Mouse (Mus musculus) induced T-regulatory cell, adult 2 months (primary cell): ENCODE results near the gene Ntm.

Experiments
- DNase-seq: peaks from one replicate; pipeline ENCODE4 v3.0.0-alpha.2; 2012; ENCODE audit warnings: low read depth

Gene Ntm

GRCm38 (mm10) chr9:29578226-29578625, 384.7 kb downstream of the Ntm start:
- no peak for DNase-seq

GRCm38 (mm10) chr9:29576051-29576533, 386.8 kb downstream of the Ntm start:
- no peak for DNase-seq

- DNase-seq = no peak
Measured at GRCm38 (mm10) chr9:29574548-29574947, 388.4 kb downstream of the Ntm start.

GRCm38 (mm10) chr9:29568571-29568970, 394.4 kb downstream of the Ntm start:
- no peak for DNase-seq

DNA sequence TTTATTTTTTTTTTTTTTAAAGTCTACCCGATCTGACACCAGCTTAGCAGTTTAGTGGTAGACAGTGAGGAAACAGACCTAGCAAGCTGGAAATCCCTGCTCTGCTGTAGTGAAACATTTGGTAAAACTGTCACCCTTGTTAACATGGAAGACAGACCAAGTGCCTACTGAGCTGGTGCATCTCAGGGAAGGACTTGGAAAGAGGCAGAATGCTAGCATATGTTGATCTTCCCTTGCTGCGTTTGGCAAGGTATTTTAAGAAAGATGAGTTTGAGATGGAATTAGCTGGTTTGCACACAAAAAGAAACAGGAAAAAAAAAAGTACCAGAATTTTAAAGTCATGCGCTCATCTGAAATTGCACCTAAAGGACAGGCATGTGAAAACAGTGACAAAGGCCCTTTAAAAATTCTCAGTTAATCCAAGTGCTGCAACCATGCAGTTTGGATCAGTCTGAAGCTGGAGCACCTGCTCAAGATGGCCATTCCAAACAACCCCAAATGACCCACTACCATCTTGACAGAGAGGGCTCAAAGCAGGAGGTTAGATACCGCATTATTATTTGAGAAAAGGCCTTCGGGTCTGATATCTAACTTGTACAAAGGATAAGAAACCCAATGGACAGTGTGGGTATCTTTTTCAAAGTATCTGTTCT, 400.4 kb downstream of the Ntm start:
- DNase-seq = no peak

DNA sequence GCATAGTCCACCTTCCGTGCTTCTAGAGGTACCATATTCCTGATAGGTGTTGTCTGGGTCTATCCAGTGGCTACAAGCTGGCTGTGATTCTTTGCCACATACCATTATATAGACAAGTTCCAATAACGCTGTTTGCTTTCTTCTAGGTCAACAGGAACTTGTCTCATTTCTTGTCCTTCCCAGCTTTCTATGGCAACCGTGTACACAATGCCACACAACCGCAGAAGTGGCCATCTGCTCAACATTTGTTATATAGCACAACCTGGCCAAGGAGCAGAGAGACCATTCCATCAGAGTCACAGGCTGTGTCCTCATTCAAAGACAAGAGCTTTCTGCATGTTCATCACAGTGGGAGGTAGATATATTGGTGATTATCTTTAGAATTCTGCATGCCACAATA, 404.0 kb downstream of the Ntm start:
- DNase-seq = no peak

DNA sequence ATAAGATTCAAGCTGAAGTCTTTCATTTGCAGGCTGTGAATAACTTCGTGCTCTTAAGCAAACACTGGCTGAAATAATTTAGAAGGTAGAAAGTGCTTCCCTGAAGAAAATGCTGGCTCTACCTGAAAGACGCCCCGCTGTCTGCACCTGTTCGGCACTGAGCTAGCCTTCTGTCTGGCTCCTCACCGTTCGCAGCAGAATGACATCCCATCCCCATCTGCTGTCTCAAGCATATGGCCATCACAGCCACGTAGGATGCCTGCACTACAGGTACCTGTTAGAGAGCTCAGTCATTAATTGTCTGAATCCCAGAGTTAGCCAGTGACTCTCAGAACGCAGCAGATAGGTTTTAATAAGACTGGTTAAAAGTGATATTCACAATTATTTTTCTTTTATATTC, 412.4 kb downstream of the Ntm start:
- no peak for DNase-seq

DNA sequence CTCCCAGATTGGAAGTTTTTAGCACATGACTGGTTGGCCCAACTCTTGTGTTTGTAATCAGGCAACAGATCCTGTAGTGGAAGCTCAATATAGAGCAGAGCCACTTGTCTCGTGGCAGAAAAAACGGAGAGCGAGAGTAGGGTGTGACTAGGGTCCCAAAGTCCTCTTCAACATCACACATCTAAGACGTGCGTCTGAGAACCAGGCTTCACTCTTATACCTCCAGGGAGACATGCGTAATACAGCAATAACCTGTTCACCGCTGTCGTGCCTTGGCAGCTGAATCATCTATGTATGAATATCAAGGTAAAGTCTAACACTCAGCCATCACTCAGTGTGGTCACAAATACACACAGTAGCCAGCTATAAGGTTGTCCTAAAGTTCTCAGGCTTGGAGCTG, 412.8 kb downstream of the Ntm start:
- DNase-seq = no peak

- DNase-seq = no peak
Measured at GRCm38 (mm10) chr9:29536415-29536814, 426.5 kb downstream of the Ntm start.

DNA sequence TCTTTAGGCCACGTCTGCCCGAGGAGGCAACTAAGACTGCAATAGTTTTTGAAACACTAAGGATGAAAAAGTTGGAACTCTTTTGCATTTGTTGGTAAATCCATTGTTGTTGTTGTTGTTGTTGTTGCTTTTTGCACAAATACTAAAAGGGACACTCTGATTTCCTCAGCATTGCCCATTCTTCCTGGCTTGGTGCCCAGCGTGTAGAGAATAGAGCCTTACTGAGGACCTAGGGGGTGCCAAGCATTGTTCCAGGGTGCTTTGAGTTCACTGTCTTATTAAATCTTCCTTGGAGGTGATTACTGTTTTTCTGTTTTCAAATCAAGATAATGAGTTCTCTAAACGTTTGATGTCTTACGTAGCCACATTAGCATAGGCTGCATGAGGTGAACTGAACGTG, 428.2 kb downstream of the Ntm start:
- DNase-seq = no peak

DNA sequence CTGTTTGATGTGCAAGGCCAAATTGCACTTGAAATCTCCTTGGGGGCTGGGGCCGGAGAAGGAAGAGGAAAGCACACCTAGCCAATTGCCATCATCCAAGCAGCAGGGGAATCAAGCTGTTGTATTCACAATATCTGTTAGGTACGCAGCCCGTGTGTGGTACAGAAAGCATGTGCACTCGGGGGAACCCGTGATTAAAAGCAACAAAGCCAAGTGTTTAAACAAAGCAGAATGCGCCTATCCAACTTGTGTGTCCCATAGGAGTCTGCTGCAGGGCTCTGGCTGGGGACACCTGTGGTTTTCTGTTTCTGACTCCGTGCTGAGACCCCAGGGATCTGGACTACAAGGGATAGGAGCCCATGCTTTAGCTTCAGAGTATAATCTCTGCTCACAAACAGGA, 428.6 kb downstream of the Ntm start:
- DNase-seq = no peak

DNA sequence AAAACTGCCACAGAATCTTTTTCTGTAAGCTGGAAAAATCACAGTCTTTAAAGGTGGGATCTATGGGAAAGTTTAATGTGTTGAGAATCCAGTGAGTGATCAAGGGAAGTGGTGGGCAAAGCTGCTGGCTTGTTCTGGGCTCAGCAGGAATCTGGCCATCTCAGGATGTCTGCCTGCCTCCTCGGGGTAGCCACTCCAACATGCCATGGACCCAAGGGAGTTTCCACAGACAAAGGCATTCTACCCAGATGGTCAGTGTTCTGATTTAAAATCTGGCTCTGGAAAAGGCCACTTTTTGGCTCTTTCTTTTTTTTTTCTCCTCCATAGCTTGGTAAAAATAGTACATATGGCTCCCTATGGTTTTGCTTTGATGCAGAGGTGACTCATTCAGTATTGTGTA, 429.4 kb downstream of the Ntm start:
- DNase-seq = no peak

DNA sequence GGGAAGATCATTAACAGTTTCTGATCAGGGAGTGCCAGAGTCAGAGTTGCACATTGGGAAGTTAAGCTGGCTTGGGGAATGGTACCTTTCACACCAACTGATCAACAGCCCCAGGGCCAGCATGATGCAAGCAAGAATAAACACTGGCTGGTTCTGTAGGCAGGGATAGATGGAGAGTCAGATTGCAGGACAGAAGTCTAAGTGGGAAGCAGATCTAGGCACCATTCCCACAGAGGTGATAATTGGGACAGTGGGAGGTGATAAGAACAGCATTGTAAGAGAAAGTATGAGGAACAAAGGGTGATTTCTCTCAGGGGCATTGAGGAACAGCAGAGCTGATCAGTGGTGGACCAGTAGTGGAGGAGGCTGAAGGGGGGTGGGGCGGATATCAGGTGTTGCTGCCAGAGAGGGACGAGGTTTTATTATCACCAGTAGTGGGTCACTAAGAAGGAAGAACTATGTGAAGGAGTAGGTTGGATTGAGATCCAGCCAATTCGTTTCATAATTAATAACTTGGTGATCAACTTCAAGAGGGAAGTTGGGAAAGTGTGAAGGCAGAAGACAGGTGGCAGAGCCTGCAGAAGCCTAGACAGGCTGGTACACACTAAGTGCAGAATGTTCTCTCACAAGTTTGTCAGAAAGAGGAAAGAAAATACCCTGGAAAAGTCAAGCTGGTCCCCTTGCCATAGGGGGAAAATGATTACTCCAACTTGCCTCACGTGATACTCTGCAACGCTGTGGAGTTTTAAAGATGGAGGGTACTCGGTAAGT, 431.6 kb downstream of the Ntm start:
- DNase-seq = no peak

- no peak for DNase-seq
Measured at GRCm38 (mm10) chr9:29524109-29524508, 438.8 kb downstream of the Ntm start.

DNA sequence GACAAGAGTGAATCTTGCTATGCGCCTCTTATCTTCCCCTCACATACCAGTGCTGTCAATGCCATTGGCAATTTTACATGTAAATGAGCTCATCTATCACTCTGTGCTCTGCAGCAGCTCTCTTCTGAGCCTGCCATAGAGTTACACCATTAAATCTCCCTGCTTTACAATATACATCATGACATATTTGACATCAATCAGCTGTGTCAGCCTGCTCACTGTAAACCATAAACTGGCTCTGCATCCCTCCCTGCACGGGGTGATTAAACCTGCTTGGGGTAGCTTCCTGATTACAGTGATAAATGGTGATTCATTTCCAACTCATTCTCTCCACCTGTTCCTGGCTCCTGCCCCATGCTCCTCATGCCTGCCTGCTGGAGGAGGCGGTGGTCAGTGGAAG, 439.7 kb downstream of the Ntm start:
- DNase-seq = no peak

- no peak for DNase-seq
Measured at GRCm38 (mm10) chr9:29519181-29519580, 443.8 kb downstream of the Ntm start.

DNA sequence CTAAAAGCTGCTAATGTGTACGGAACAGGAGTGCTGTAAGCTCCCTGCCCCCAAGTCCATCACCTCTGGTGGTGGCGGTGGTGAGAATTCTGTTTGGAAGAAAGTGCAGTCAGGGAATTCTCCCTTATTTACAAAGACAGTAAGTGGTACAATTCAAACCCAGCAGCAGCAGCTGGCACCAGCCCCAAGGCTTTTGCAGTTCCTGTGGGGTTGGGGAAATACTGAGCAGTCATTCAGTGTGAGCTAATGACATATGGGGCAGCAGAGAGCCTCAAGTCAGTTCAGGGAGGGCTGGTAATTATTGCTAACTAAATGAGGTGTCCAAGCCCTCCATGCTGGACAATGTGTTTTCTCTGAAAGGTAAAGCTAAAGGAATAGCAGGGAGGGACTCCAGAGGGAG, 446.3 kb downstream of the Ntm start:
- no peak for DNase-seq

DNA sequence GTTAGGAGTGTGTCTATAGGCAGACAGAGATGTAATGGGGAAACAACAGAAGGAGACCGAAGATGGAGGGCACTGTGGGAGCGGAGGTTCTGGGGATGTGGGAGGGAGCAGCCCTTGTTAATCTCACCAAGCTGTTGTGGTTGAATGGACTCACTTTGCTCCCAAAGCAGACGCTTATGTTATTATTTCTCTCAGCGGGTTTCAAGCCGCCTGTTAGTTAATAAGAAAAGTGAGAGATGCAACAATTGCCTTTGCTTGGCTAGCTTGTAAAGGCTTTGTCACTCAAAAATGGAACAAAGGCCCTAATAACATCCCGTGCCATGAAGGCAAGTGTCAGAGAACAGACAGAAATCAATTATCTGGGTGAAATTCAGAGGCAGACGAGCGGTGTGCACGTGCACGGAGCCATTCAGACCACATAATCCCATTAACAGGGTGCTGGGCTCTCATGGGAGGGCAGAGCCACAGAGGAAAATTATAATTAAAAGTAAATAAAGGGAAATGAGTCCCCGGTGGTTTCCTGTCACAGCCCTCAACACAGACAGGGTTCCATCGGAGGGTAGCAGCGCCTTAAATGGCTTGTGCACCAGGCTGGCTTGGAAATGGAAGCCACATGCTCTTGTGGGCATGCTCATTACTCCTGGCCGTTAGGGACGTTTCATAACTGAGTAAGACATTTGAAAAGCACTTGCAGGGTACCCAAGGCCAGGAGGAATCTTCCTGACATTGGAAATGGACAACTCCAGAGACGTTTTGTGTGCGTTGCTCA, 448.2 kb downstream of the Ntm start:
- DNase-seq = no peak

DNA sequence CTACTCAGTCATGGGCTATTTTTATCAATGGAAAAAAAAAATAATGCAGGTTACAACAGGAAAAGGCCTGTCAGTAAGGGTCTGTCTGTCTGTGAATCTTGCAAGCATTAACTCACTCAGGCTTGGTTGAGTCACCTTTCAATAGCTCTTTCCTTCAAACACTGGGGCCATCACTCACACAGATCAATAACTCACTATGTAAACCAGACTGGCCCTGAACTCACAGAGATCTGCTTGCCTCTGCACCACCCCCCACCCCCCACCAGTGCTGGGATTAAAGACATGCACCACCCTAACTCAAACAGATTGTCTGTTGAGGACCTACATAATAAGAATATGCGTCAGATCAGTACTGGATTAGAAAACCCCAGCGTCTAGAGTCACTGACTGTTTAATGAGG, 466.9 kb downstream of the Ntm start:
- no peak for DNase-seq

DNA sequence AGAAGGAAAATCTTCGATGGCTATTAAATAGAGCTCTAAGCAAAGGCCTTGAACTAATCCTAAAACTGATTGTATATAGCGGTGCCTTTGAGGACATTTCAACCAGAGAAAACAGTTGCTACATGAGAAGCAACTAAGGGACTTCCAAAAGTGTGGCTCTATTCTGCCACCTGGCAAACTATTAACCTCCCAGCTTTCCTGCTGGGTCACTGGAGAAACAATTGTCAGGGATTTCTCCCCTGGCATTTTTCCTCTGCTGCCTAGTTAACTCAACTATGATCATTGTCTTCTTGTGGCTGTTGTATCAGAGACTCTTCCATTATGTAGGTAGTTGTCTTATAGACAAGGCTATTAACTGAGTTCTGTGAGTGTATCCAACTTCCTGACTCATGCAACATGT, 480.7 kb downstream of the Ntm start:
- no peak for DNase-seq

DNA sequence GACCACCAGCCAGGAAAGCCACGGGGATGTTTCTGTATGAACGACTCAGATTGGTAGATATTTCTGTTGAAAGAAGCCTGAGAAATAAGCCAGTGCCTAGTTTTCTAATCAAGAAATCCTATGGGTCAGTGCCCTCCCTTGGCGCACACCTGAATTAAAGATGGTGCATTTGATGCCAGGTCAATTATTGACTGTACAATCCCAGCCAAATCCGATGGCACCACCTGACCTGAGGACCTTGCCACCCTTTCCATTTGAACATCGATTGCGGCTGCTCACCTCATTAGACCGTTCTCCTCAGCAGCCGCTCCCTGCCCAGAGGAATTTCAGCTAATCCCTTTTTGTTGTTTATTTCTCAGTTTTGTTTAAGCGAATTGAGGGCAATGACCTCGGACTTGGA, 483.9 kb downstream of the Ntm start:
- DNase-seq = no peak

- DNase-seq = no peak
Measured at GRCm38 (mm10) chr9:29477219-29477618, 485.7 kb downstream of the Ntm start.

GRCm38 (mm10) chr9:29473418-29473817, 489.5 kb downstream of the Ntm start:
- no peak for DNase-seq
